Mouse (Mus musculus) heart, embryonic 14.5 days (tissue): ENCODE results near the gene Prr12. TPM values are rescaled to one million over a fixed set of nuclear protein-coding genes. Genes with fewer than 3 reads are reported as not detected.

ENCODE experiments used
- microRNA-seq: library from miRNA; unstranded; fragments of <30 nt; microRNA quantifications from one replicate; pipeline ENCODE4, GENCODE M21; 2016
- polyA plus RNA-seq: library from polyadenylated mRNA; unstranded; fragments of >200 nt; fragmentation: Nextera tagmentation; extraction: Ambion mirVana; gene quantifications from 2 replicates; pipeline ENCODE4 v1.2.1, GENCODE M21; 2014

Gene Prr12
- polyA plus RNA-seq, 1 experiment from 2014 or later: 8.7 TPM

Small RNAs within 50 kb of the gene (microRNA-seq; reads per million reads assigned to microRNA genes)
- not detected for gene Mir7054

Other genes with a start within 250 kb of the Prr12 start
- 41.5 and 41.7 TPM in 2 replicates for gene Nup62, start 236.8 kb downstream of the Prr12 start, polyA plus RNA-seq
- gene Il4i1, start 236.5 kb downstream of the Prr12 start, polyA plus RNA-seq: 0.77 and 0.91 TPM in 2 replicates
- 1.8 and 1.9 TPM in 2 replicates for gene Atf5, start 236.2 kb downstream of the Prr12 start, polyA plus RNA-seq
- gene Akt1s1, start 203.9 kb downstream of the Prr12 start, polyA plus RNA-seq: 33.4 and 61.6 TPM in 2 replicates
- gene Tbc1d17, start 203.8 kb downstream of the Prr12 start, polyA plus RNA-seq: 44.5 and 53.5 TPM in 2 replicates
- 19.4 and 22.7 TPM in 2 replicates for gene Pnkp, start 195.7 kb downstream of the Prr12 start, polyA plus RNA-seq
- 279 and 310 TPM in 2 replicates for gene Ptov1, start 183.1 kb downstream of the Prr12 start, polyA plus RNA-seq
- gene Med25, start 160.2 kb downstream of the Prr12 start, polyA plus RNA-seq: 52.6 and 59.5 TPM in 2 replicates
- gene Fuz, start 156.8 kb downstream of the Prr12 start, polyA plus RNA-seq: 11.9 and 14.5 TPM in 2 replicates
- 54.0 and 58.8 TPM in 2 replicates for gene Ap2a1, start 123.4 kb downstream of the Prr12 start, polyA plus RNA-seq
- gene Tsks, start 109.7 kb downstream of the Prr12 start, polyA plus RNA-seq: not detected in 2 replicates
- 8.0 and 11.1 TPM in 2 replicates for gene Cpt1c, start 78.0 kb downstream of the Prr12 start, polyA plus RNA-seq
- gene Prmt1, start 66.3 kb downstream of the Prr12 start, polyA plus RNA-seq: 134 and 145 TPM in 2 replicates
- 57.6 and 60.9 TPM in 2 replicates for gene Irf3, start 55.2 kb downstream of the Prr12 start, polyA plus RNA-seq
- 34.7 and 35.4 TPM in 2 replicates for gene Bcl2l12, start 54.2 kb downstream of the Prr12 start, polyA plus RNA-seq
- gene Scaf1, start 36.5 kb downstream of the Prr12 start, polyA plus RNA-seq: 36.2 and 36.8 TPM in 2 replicates
- gene Rras, start 34.9 kb downstream of the Prr12 start, polyA plus RNA-seq: 98.6 and 108 TPM in 2 replicates
- 48.5 and 53.8 TPM in 2 replicates for gene Nosip, start 9.5 kb upstream of the Prr12 start, polyA plus RNA-seq
- gene Prrg2, start 9.8 kb upstream of the Prr12 start, polyA plus RNA-seq: 13.4 and 14.5 TPM in 2 replicates
- 218 and 262 TPM in 2 replicates for gene Rcn3, start 39.3 kb upstream of the Prr12 start, polyA plus RNA-seq
- gene Fcgrt, start 51.0 kb upstream of the Prr12 start, polyA plus RNA-seq: 50.5 and 53.8 TPM in 2 replicates
- gene Rps11, start 71.6 kb upstream of the Prr12 start, polyA plus RNA-seq: 1,053 and 1,103 TPM in 2 replicates
- 878 and 918 TPM in 2 replicates for gene Rpl13a, start 75.9 kb upstream of the Prr12 start, polyA plus RNA-seq
- 0.34 and 0.58 TPM in 2 replicates for gene Gm45713, start 83.3 kb upstream of the Prr12 start, polyA plus RNA-seq
- gene Flt3l, start 83.6 kb upstream of the Prr12 start, polyA plus RNA-seq: 1.3 and 1.4 TPM in 2 replicates
- 86.3 and 94.5 TPM in 2 replicates for gene Pih1d1, start 101.4 kb upstream of the Prr12 start, polyA plus RNA-seq
- 27.8 and 31.2 TPM in 2 replicates for gene Aldh16a1, start 101.7 kb upstream of the Prr12 start, polyA plus RNA-seq
- 5.3 and 7.8 TPM in 2 replicates for gene Slc17a7, start 111.1 kb upstream of the Prr12 start, polyA plus RNA-seq
- not detected in 2 replicates for gene Gfy, start 126.7 kb upstream of the Prr12 start, polyA plus RNA-seq
- 0.61 TPM in 1 of 2 replicates, not detected in the other for gene Pth2, start 128.1 kb upstream of the Prr12 start, polyA plus RNA-seq
- 0.32 and 0.54 TPM in 2 replicates for gene Ccdc155, start 152.0 kb upstream of the Prr12 start, polyA plus RNA-seq
- 0.65 and 1.7 TPM in 2 replicates for gene Dkkl1, start 159.3 kb upstream of the Prr12 start, polyA plus RNA-seq
- gene Tead2, start 162.9 kb upstream of the Prr12 start, polyA plus RNA-seq: 106 and 111 TPM in 2 replicates
- 1.7 and 1.9 TPM in 2 replicates for gene Cd37, start 186.2 kb upstream of the Prr12 start, polyA plus RNA-seq
- gene Slc6a16, start 188.2 kb upstream of the Prr12 start, polyA plus RNA-seq: 0.38 TPM in 1 of 2 replicates, not detected in the other
- gene Slc6a21, start 224.6 kb upstream of the Prr12 start, polyA plus RNA-seq: not detected in 2 replicates